Mouse (Mus musculus) retina, embryonic 14.5 days (tissue): ENCODE data around the gene Psen1.

Experiments
- DNase-seq: peaks from one replicate; pipeline ENCODE4 v3.0.0-alpha.2; 2015; ENCODE audit warnings: low spot score

Gene Psen1

DNA sequence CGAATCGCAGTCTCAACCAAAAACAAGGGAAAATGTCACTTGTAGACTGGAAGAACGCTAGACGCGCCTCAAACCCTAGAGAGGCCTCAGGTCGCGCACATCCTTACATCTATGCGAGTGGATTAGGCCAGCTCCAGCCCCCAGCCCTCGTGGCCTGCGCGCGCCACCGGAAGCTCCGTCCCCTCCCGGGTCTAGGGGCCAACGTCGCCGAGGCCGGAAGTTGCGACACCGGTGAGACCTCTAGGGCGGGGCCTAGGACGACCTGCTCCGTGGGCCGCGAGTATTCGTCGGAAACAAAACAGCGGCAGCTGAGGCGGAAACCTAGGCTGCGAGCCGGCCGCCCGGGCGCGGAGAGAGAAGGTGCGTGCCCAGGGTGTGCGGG, at the start of gene Psen1:
Psen1 (plus strand) TSS at position 219 of the 382 bp plus-strand sequence.
- peak; percentile 94 for DNase-seq

DNA sequence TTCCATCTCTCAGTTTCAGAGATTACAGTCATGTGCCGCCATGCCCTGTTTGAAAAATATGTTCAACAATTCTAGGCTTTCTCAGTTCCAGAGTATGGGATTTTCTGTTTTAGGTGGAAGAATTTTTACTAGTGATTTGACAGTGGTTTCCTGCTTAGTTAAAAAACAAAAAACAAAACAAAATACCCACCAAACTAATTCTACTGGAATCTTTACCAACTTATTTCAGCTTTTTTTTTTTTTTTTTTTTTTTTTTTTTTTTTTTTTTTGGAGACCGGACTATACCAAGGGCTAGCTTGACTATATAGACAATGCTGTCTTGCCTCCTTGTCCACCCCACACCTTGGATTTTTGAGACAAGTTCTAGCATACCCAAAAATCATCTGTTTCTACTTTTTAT, 46.7 kb upstream of the Psen1 start:
- DNase-seq: no peak

DNA sequence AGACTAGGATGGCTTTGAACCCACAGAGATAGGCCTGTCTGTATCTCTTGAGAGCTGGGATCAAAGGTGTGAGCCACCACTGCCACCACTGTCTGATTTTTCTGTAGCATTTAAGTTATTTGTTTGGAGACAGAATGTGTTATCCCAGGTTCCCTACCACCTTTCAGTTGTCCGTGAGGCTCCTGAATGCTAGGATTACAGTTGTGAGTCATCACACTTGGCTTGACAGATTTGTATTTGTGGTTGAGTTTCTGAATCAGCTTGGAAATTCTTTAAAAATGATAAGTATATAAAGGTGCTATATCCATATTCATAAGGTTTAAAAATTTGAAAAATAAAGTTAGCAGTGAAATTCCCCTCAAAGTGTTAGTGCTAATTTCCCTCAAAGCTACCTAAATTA, 44.8 kb upstream of the Psen1 start:
- no peak for DNase-seq

DNA sequence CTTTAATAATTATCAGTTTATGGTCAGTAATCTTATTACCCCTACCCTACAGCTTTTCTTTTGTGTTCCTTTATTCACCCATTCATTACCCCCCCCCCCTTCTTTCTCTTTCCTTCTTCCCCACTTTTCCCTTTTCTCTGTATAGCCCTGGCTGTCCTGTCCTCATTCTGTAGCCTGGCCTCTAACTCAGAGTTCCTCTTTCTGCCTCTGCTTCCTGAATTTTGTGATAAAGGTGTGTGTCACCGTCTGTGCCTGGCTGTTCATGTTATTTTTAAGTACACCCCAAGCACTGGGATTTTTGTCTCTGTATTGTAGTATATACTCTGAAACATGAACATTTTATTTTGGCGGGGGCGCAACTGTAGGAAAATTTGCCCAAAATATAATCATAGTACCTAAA, 37.6 kb upstream of the Psen1 start:
- no peak for DNase-seq

DNA sequence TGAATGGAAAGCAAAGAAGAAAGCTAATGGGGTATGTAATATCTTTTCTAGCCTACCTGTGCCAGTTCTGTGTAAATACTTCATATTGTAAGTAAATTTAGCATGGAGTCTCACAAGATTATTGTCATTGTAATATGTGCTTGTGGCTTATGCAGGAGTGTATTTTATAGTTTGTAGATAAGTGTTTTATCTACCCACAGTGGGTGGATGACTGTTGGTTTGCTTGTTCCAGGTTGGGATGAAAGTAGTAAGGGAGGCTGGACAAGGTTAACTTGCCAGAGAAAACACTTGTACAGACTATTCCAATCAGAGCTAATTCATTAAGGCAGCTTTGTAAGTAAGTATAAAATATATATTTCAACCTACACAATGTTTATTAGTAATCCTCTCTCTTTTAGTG, 36.5 kb upstream of the Psen1 start:
- DNase-seq: no peak

DNA sequence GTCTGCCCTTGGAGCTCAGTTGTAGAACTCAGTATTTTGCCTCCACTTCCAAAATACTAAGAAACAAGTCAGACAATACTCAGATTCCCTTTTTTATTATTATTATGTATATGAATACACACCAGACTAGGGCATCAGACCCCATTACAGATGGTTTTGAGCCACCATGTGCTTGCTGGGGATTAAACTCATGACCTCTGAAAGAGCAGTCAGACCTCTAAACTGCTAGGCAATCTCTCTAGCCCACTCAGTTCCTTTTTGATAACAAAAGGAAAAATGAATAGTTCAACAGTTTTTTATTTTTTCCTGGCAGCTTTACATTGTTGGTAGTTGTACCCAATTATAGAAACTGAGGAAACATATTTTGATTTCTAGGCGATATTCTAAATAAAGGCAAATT, 2.5 kb upstream of the Psen1 start:
- no peak for DNase-seq

DNA sequence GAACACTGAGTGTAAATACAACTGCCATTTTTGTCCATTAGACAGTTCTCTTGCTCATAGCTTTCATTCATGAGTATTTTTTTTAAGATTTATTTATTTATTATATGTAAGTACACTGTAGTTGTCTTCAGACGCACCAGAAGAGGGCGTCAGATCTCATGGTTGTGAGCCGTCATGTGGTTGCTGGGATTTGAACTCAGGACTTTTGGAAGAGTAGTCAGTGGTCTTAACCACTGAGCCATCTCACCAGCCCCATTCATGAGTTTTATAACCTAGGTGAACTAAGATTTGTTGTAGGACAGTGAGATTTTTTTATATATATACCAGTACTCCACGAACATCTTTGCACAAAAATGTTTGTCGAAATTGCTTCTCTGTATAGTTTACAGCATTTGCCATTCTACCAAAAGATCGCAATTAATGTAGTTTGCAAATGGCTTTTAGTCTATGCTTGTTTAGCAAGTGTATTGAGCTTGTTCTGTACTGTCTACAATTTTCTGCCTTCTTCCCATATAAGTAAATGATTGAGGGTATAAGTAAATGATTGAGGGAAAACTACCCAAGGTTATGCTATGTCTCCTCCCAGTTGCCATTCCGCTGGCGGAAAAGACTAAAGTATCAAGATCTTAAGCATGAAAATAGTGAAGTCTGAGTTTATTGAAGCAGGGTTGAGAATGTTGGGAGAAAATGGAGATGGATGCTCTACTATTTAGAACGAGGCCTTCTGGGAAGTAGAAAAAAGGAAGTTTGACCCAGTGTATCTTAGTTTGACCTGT, 1.2 kb upstream of the Psen1 start:
- no peak for DNase-seq

DNA sequence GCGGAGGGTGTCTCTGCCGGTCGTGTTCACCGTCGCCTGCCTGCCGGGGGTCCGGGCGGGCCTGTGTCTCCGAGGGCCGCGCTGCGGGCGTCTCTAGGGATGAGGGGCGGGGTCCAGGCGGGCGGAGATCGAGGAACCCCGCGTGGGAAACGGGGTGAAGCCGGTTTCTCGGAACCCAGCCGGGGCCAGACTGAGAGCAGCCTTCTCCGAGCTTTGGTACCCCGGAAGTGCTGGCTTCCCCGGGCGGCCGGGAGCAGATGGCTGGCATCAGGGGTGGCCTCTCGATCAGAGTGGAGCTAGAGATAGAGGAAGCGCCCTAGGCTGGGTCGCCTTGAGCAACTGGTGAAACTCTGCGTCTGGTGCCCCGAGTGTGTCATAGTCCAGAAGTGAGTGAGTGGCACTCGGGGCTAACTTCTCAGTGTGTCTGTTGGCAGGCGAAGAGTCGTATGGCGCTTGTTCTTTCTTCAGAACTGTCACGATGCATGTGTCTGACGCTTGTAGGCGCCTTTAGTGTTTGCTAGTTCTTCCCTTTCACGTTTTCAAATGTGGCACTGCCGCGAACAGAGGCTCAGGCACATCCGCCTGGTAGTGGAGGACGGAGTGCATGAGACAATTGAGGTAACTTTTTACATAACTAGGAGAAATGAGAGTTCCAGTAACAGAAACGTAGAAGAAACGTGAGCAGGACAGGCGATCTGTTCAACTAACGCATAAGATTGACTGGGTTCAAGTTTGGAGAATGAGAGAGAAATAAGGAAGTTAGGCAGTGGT, 549 bp downstream of the Psen1 start:
- DNase-seq: no peak

DNA sequence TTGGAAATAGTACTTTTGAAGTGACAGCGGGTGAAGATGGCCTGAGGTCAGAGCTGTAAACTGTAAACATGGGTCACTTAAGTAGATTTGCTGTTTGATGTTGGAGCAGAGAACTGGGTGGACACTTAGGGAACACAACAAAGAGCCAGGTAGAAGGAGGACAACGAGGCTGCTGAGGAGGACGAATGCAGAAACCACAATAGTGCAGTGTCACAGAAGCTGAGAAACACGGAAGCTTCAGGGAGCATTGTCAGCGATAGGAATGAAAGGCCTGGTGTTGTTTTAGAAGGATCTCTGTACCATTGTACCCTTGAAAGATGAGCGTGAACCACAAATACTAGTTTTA, 1.1 kb downstream of the Psen1 start:
- DNase-seq: no peak

DNA sequence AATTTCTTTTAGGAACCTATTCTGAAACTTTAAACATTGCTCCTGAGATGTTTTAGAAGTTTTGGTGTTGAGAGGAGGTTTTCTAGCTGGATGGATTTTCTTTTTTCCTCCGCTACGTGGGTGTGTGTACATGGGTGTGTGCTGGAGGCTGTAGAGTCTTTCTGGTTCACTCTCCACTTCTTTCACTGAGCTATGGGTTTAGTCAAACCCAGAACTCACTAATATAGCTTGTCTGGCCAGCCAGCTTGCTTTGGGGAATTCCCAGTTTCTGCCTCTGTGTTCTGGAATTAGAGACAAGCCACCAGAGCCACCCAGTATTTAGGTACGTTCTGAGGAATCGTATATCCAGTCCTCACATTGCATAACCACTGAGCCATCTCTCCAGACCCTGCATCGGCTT, 6.1 kb downstream of the Psen1 start:
- no peak for DNase-seq

DNA sequence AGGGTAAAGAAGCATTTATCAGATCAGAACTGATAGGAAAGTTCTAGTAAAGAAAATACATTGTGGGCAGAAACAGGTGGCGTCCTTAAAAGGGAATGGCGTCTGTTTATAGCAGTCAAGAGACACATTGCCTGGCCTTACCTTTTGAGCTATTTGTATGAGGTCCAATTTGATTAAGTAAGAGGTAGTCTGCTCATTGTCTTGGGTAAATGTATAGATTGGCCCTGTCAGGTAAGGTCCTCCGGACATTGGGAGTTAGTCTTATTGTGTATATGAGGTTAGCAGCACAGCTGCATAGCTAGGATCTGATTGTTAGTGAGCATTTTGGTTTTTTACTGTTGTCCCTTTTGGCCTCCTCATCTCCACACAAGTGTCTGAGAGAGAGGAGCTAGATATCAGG, 6.7 kb downstream of the Psen1 start:
- no peak for DNase-seq

DNA sequence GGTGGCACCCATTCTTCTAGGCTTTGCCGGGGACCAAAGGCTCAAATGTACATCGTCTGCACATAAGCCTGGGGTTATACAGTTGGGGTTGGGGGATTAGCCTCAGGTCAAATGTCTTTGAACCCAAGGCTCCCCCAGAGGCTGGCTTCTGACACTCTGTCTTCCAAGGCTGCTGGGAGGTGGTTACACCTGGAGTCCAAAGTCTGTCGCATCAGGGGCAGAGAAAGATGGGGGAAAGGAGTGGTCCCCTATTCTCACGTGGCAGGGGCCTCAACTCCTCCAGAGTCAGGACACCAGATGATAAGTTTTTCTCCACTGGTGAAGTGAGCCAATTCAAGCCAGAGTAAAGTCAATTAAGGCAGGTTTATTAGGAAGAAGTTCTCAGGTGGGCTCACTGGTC, 10.7 kb downstream of the Psen1 start:
- no peak for DNase-seq

DNA sequence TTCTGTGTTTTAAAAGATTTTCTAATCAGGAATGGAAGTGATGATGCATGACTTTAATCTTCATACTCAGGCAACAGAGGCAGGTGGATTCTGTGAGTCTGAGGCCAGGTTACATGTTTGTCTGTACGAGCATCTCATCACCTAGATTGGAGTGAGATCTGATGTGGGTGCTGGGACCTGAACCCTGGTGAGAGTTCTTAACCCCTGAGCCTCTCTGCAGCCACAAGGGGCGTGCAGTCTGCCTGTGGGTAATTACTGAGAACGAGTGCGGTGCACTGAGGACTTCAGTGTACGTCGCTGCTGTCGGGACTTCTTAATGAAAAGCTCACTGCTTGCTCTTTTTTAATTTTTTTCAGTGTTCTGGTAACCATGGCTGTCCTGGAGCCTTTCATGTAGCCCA, 13.7 kb downstream of the Psen1 start:
- DNase-seq: no peak

DNA sequence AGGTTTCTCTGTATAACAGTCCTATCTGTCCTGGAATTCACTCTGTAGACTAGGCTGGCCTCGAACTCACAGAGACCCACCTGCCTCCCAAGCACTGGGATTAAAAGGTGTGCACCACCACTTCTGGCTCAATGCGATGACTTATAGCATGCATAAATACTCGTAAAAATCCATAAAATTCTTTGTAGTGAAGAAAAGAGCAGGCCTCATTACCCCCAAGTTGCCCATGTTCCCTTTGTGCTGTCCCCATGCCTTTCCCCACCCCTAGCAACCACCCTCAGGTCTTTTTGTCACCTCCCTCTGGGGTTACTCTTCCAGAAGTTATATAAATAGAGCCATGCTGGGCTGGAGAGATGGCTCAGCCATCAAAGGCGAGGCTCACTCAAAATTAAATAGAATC, 14.8 kb downstream of the Psen1 start:
- DNase-seq: no peak

DNA sequence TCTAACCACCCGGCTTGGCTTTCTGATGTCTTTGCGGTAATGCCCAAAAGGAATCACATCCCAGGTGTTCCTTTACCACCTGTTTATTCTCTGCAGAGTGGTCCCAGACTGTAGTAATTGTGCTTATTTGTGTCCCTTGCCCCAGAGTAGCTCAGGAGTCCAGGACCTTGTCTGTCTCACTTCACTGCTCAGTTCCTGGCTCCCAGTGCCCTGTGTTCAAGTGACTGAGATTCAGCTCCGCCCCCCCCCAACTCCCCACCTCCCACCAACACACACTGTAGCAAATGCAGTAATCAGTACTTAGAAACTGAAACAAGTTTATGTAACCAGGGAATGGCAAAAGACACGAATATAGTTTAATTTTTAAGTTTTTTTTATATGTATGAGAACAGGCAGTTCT, 19.0 kb downstream of the Psen1 start:
- DNase-seq: no peak

DNA sequence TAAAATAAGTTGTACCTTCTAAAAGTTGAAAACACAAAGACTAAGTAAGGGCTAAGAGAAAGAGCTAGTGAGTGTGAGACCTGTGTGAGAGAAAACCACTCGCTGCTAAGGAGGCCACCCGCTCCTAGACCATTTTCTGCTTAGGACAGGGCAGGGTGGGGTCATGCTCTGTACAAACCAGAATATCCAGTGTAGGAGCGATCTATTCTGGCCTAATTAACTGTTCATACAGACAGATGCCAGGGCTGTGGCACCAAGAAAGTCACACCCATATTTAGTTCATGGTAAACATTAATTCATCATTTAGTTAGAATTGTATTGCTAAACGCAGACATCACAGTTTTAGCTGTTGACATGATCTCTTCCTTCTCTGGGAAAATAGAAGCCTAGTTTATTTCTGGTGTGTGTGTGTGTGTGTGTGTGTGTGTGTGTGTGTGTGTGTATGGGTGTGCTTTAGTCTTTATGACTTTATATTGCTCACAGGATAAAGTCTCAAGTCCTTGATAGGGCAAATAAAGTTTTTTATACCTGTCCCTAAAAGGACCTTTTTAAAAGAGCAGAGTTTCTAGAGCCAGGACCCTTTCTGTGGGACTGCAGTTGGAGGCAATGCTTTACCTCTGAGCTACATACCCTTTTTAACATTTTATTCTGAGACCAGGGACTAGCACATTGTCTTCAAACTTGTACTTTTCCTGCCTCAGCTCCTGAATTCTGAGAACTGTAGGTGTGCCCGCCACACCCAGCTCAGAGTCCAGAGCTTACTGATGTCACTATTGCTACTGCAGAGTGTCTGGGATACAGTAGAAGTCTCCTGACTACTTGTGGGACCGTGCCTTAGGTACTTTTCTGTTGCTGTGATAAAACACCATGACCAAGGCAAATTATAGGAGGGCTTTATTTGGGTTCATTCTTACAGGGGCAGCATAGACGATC, 20.5 kb downstream of the Psen1 start:
- no peak for DNase-seq

DNA sequence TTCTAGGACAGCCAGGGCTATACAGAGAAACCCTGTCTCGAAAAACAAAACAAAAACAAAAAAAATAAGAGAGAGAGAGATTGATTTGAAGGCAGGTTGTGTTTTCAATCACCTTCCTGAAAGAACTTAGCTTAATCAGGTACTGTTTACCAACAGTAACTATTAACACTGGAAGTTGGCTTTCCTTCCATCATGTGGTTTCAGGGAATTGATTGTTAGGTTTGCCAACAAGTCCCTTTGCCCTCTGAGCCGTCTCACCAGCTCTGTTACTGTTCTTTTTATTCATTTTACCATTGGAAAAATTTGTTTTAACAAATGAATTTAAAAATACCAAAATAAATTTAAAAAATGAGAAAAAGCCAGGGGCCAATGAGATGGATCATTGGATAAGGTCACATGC, 22.0 kb downstream of the Psen1 start:
- no peak for DNase-seq

DNA sequence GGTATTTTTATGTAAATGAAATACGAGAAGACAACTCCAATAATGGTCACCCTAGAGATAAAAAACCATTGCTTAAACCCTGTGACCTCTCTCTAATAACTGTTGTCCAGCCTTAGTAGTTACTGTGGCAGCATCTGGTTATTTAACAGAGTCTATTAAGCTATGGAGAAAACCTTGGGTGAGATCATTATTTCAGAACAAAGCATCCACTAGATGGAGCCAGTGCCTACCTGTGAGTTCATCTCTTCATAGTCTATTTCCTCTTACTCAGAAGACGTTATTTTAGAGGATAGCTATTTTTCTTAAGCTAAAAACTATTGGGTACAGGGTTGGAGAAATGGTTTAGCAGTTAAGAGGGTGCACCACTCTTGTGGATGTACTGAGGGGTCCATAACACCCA, 25.8 kb downstream of the Psen1 start:
- peak; percentile 82 for DNase-seq

DNA sequence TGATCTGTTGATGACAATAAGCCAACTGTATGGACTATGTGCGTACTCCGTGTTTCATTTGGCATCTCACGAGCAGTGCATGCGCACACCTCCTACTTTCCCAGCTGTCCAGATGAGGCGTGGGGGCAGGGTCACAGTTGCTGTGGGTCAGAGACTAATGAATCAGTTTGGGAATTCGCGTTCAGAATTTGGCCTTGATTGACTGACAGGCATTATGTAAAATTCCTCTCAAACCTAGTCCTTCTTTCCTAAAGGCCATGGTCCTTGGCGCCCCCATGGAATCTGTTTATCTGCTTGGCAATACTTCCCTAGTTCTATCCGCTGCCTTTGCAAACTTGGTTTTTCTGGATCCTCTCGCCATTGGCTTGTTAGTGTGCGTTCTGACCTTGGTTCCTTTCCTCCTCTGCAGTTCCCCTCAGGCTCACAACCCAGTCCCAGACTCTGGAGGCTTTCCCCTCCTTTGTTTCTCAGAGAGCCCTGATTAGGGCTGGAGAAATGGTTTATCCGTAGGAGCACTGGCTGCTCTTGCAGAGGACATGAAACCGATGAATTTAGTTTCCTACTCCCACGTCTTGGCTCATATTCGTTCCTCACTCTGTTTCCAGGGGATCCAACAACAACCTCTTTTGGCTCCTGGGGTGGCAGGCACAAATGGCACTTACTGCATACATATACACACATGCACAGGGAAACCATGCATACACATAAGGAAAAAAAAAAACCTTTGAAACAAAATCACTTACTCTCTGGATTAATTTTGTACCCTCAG, 28.6 kb downstream of the Psen1 start:
- no peak for DNase-seq

DNA sequence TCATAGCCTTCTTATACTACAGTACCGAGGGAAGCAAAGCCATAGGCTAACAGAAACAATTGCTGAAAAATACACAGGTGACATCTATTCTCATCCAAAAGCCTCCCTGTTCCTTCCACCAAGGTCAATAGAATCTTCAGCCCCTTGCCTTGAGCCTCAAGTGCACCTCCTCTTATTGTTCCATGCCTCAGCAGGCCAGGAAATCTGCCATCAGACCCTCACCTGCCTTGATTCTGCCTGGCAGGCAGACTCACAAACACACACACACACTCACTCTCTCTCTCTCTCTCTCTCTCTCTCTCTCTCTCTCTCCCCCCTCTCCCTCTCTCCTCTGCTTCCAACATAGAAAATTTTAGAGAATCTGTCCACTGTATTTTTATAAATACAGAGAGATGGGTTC, 31.5 kb downstream of the Psen1 start:
- no peak for DNase-seq

DNA sequence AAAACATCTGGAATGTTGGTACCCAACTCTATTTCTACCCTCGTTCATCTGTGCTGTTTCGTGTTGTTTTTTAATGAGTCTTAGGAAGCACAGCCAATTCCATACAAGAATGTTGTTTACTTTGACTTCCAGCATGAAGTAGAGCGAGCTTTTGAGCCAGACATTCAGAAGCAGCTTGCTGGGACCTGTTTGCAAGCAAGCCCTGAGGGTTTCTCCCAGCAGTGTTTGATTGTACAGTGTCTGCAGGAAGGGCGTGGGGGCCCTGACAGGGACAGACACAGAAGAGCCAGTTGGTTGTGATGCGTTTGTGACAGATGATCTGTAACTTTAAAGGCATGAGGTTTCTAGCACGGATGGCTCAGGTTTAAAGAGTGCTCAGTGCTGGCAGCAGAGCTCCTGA, 33.3 kb downstream of the Psen1 start:
- DNase-seq: no peak

DNA sequence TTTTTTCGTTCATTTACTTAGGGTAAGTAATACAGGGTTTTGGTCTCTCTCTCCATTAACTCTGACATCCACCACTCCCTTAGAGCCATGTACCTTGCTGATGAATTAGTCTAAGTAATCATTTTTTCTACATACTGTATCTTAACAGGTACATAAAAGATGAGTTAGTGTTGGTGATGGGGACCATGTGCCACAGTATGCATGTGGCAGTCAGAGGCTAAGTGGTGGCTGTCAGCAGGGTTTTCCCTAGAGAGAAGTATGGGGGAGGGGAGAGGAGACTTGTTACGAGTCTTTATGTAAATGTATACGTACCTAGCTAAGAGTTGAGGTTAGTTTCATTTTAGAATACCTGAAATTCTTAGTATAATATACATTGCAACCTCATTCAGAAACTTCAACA, 35.1 kb downstream of the Psen1 start:
- DNase-seq: no peak
